Mouse (Mus musculus): Measurements from ENCODE around the gene Nms.

GRCm38 (mm10) chr1:38928996-38929395 is 10.0 kb upstream of the Nms start:
- no peak for TF ChIP-seq CTCF (IDR thresholded peaks at IDR 0.05; ENCODE audit: insufficient read depth, low read length)
- TF ChIP-seq POLR2A (IDR thresholded peaks at IDR 0.05; ENCODE audit: borderline replicate concordance, extremely low read depth, low read depth, low read length), result no peak

Data from lung, adult 2 months (tissue).